In genomic region chr5:114801049-114801448, GRCm38 (mm10) we compare ENCODE assay signal across 13 mouse cellular contexts. TPM values are rescaled to one million over a fixed set of nuclear protein-coding genes. Genes with fewer than 3 reads are reported as not detected.
DNase-seq lines count a peak whose midpoint lies in the region; ATAC-seq and TF ChIP-seq lines count a peak whose summit lies in the region.
"Had no signal": no experiment of that assay in that cellular context is flagged by ENCODE, and none has a peak within 500 bp of the region (broad histone marks: within the 10 kb centered on the region; RNA-seq: fewer than 3 reads in every experiment).

No protein-coding gene starts in this region.

- no peak for ATAC-seq in neural tube, embryonic 11.5 days (ENCODE audit: insufficient read depth, low FRiP score, low TSS enrichment)
- no peak for ATAC-seq in neural tube, embryonic 15.5 days (ENCODE audit: low FRiP score)
- ATAC-seq in embryonic facial prominence, embryonic 11.5 days (replicated peaks; ENCODE audit: insufficient number of reproducible peaks, low FRiP score, low TSS enrichment, low read depth), result no peak

- no peaks in the 10 kb centered on the region for H3K79me2 ChIP-seq in myocyte (ENCODE audit: control insufficient read depth, insufficient read depth)

- DNase-seq in adrenal gland, postnatal 10 days, result peak; percentile 48
- DNase-seq in adrenal gland, adult 2 months, result no peak
- peak; percentile 42 for DNase-seq in neural tube, embryonic 11.5 days (ENCODE audit: low spot score)
- peak; percentile 24 for DNase-seq in embryonic facial prominence, embryonic 11.5 days (ENCODE audit: low spot score)
- no peak for DNase-seq in frontal cortex, postnatal 25 days (ENCODE audit: low spot score in 2 of 2)
- DNase-seq in gastrocnemius, adult 18-20 months (ENCODE audit: low spot score), result no peak
- DNase-seq: adrenal gland, postnatal 25 days; gastrocnemius, adult 2 months; heart, postnatal 10 days; lung, adult 2 months had no signal

- no peaks in the 10 kb centered on the region for H3K27me3 ChIP-seq in neural tube, embryonic 11.5 days (ENCODE audit: control insufficient read depth, insufficient read depth, low read length)
- no peaks in the 10 kb centered on the region for H3K27me3 ChIP-seq in neural tube, embryonic 15.5 days (replicated peaks)
- no peaks in the 10 kb centered on the region for H3K27me3 ChIP-seq in embryonic facial prominence, embryonic 11.5 days (ENCODE audit: control insufficient read depth, insufficient read depth, low read length)
- H3K27me3 ChIP-seq in myocyte (ENCODE audit: control insufficient read depth, insufficient read depth, insufficient read length), result no peaks in the 10 kb centered on the region
- H3K27me3 ChIP-seq: embryonic facial prominence, embryonic 12.5 days had no signal

- H3K9ac ChIP-seq in neural tube, embryonic 11.5 days (ENCODE audit: low read length), result no peak overlapping the region
- no peak overlapping the region for H3K9ac ChIP-seq in neural tube, embryonic 15.5 days (replicated peaks)
- H3K9ac ChIP-seq in embryonic facial prominence, embryonic 11.5 days (replicated peaks; ENCODE audit: low read length), result no peak overlapping the region
- H3K9ac ChIP-seq: embryonic facial prominence, embryonic 12.5 days had no signal

- peaks cover 16% of the 10 kb centered on the region for H3K36me3 ChIP-seq in neural tube, embryonic 11.5 days (ENCODE audit: control insufficient read depth, insufficient read depth, low read length)
- peaks cover 74% of the 10 kb centered on the region for H3K36me3 ChIP-seq in neural tube, embryonic 15.5 days
- H3K36me3 ChIP-seq in embryonic facial prominence, embryonic 11.5 days (replicated peaks; ENCODE audit: control insufficient read depth, insufficient read depth, low read depth, low read length), result peaks cover 2% of the 10 kb centered on the region; the same call in 1 of the 2 replicates
- H3K36me3 ChIP-seq in myocyte (ENCODE audit: control insufficient read depth, insufficient read depth), result peaks cover 10% of the 10 kb centered on the region

- no peaks in the 10 kb centered on the region for H3K9me3 ChIP-seq in neural tube, embryonic 11.5 days (ENCODE audit: control insufficient read depth, low read length)
- no peaks in the 10 kb centered on the region for H3K9me3 ChIP-seq in neural tube, embryonic 15.5 days (replicated peaks)
- no peaks in the 10 kb centered on the region for H3K9me3 ChIP-seq in embryonic facial prominence, embryonic 11.5 days (replicated peaks; ENCODE audit: control insufficient read depth, low read length)
- H3K9me3 ChIP-seq: embryonic facial prominence, embryonic 12.5 days had no signal

- H3K4me1 ChIP-seq in neural tube, embryonic 11.5 days (ENCODE audit: control insufficient read depth, insufficient read depth, low read length), result peaks cover 4% of the 10 kb centered on the region
- peaks cover 13% of the 10 kb centered on the region for H3K4me1 ChIP-seq in neural tube, embryonic 15.5 days
- no peaks in the 10 kb centered on the region for H3K4me1 ChIP-seq in embryonic facial prominence, embryonic 11.5 days (ENCODE audit: control insufficient read depth, insufficient read depth, low read length)

- no peak overlapping the region for H3K27ac ChIP-seq in neural tube, embryonic 11.5 days (ENCODE audit: low read depth, low read length)
- H3K27ac ChIP-seq in neural tube, embryonic 15.5 days (replicated peaks), result no peak overlapping the region
- H3K27ac ChIP-seq in embryonic facial prominence, embryonic 11.5 days (replicated peaks; ENCODE audit: low read depth, low read length), result no peak overlapping the region
- H3K27ac ChIP-seq: embryonic facial prominence, embryonic 12.5 days; gastrocnemius, adult 2 months had no signal

- H3ac ChIP-seq in myocyte (ENCODE audit: control insufficient read depth, insufficient read length), result no peak overlapping the region

- no peak overlapping the region for H3K4me3 ChIP-seq in neural tube, embryonic 11.5 days (ENCODE audit: low read depth, low read length)
- no peak overlapping the region for H3K4me3 ChIP-seq in neural tube, embryonic 15.5 days (replicated peaks)
- no peak overlapping the region for H3K4me3 ChIP-seq in embryonic facial prominence, embryonic 11.5 days (ENCODE audit: low read depth, low read length)
- H3K4me3 ChIP-seq in myocyte, result no peak overlapping the region
- H3K4me3 ChIP-seq: embryonic facial prominence, embryonic 12.5 days; gastrocnemius, adult 2 months had no signal

- H3K4me2 ChIP-seq in neural tube, embryonic 11.5 days (ENCODE audit: low read depth), result no peak overlapping the region
- no peak overlapping the region for H3K4me2 ChIP-seq in neural tube, embryonic 15.5 days
- H3K4me2 ChIP-seq in embryonic facial prominence, embryonic 11.5 days (ENCODE audit: low read depth, low read length), result no peak overlapping the region
- H3K4me2 ChIP-seq in myocyte (ENCODE audit: low read depth), result peak overlapping the region; percentile 48
- H3K4me2 ChIP-seq: embryonic facial prominence, embryonic 12.5 days had no signal

- WGBS in neural tube, embryonic 11.5 days, result 9% methylated on average over 8 of the region's 8 CpGs
- WGBS in neural tube, embryonic 15.5 days, result 13% methylated on average over 6 of the region's 8 CpGs
- WGBS in embryonic facial prominence, embryonic 11.5 days, result 21% methylated on average over 8 of the region's 8 CpGs

- no peak for TF ChIP-seq POLR2A in myocyte (IDR thresholded peaks at IDR 0.05; ENCODE audit: insufficient read length, low read depth)

TF ChIP-seq in myocyte, 11 proteins besides CTCF, POLR2A, EP300 and RAD21 (continues in another document):
- TF ChIP-seq E2F4 (IDR thresholded peaks at IDR 0.05; ENCODE audit: insufficient read depth) (no peak), TCF3 (IDR thresholded peaks at IDR 0.05; ENCODE audit: insufficient read length, low read depth) (no peak), MYOG (IDR thresholded peaks at IDR 0.05; ENCODE audit: control insufficient read depth in 1 of 3, insufficient read depth in 1 of 3, insufficient read length in 2 of 3, low read depth in 2 of 3) (no peak), CEBPB (IDR thresholded peaks at IDR 0.05; ENCODE audit: insufficient read depth, poor library complexity, severe bottlenecking) (no peak), USF1 (IDR thresholded peaks at IDR 0.05; ENCODE audit: low read depth) (no peak), MAX (IDR thresholded peaks at IDR 0.05; ENCODE audit: low read depth) (no peak), POLR2AphosphoS2 (IDR thresholded peaks at IDR 0.05; ENCODE audit: insufficient read length, low read depth) (no peak), TCF12 (IDR thresholded peaks at IDR 0.05; ENCODE audit: insufficient read depth, poor library complexity, severe bottlenecking) (no peak), SRF (IDR thresholded peaks at IDR 0.05; ENCODE audit: control insufficient read depth, insufficient read length, low read depth) (no peak)

RNA-seq across cellular contexts. Expression of gene 1500011B03Rik, which starts 22.2 kb away (rescaled TPM):
- total RNA-seq in adrenal gland, postnatal 10 days (2021), result 10 to 100 TPM; 39.1 to 55.8 TPM
- total RNA-seq in adrenal gland, adult 2 months (2021), result 10 to 100 TPM; 23.1 to 36.6 TPM
- polyA plus RNA-seq in adrenal gland, adult 2 months (2012; rRNA removed), result 29.7 and 30.6 TPM in 2 replicates
- polyA plus RNA-seq in neural tube, embryonic 11.5 days (2014; fragmentation: Nextera tagmentation; extraction: Ambion mirVana), result 162 TPM in 2 replicates
- polyA plus RNA-seq in neural tube, embryonic 15.5 days (2015; fragmentation: Nextera tagmentation; extraction: Ambion mirVana), result 254 and 302 TPM in 2 replicates
- polyA plus RNA-seq in embryonic facial prominence, embryonic 11.5 days (2014; fragmentation: Nextera tagmentation; extraction: Ambion mirVana), result 115 and 121 TPM in 2 replicates
- polyA plus RNA-seq in myocyte (2012; fragmentation: generic; extraction: Trizol), result 31.4 TPM
- 1 to 10 TPM; 3.4 to 4.0 TPM for total RNA-seq in gastrocnemius, adult 18-20 months (2021)

RNA-seq across cellular contexts. Expression of gene Git2, which starts 25.7 kb away (rescaled TPM):
- total RNA-seq in adrenal gland, postnatal 10 days (2021), result 10 to 100 TPM; 45.3 to 63.5 TPM
- total RNA-seq in adrenal gland, adult 2 months (2021), result 10 to 100 TPM; 35.5 to 40.9 TPM
- 37.7 and 40.5 TPM in 2 replicates for polyA plus RNA-seq in adrenal gland, adult 2 months (2012; rRNA removed)
- polyA plus RNA-seq in neural tube, embryonic 11.5 days (2014; fragmentation: Nextera tagmentation; extraction: Ambion mirVana), result 35.1 and 46.9 TPM in 2 replicates
- polyA plus RNA-seq in neural tube, embryonic 15.5 days (2015; fragmentation: Nextera tagmentation; extraction: Ambion mirVana), result 47.7 and 53.4 TPM in 2 replicates
- 33.9 and 37.7 TPM in 2 replicates for polyA plus RNA-seq in embryonic facial prominence, embryonic 11.5 days (2014; fragmentation: Nextera tagmentation; extraction: Ambion mirVana)
- 21.6 TPM for polyA plus RNA-seq in myocyte (2012; fragmentation: generic; extraction: Trizol)
- total RNA-seq in gastrocnemius, adult 18-20 months (2021), result 10 to 100 TPM; 13.3 to 16.2 TPM

RNA-seq across cellular contexts. Expression of gene Ankrd13a, which starts 26.6 kb away (rescaled TPM):
- total RNA-seq in adrenal gland, postnatal 10 days (2021), result 10 to 100 TPM; 91.7 to 95.0 TPM
- total RNA-seq in adrenal gland, adult 2 months (2021), result 10 to 100 TPM; 78.4 to 92.4 TPM
- 51.1 and 51.8 TPM in 2 replicates for polyA plus RNA-seq in adrenal gland, adult 2 months (2012; rRNA removed)
- 75.4 and 88.6 TPM in 2 replicates for polyA plus RNA-seq in neural tube, embryonic 11.5 days (2014; fragmentation: Nextera tagmentation; extraction: Ambion mirVana)
- polyA plus RNA-seq in neural tube, embryonic 15.5 days (2015; fragmentation: Nextera tagmentation; extraction: Ambion mirVana), result 30.3 and 41.1 TPM in 2 replicates
- polyA plus RNA-seq in embryonic facial prominence, embryonic 11.5 days (2014; fragmentation: Nextera tagmentation; extraction: Ambion mirVana), result 58.3 and 60.4 TPM in 2 replicates
- 51.2 TPM for polyA plus RNA-seq in myocyte (2012; fragmentation: generic; extraction: Trizol)
- total RNA-seq in gastrocnemius, adult 18-20 months (2021), result 10 to 100 TPM; 16.1 to 17.3 TPM

RNA-seq across cellular contexts. Expression of gene 4930519G04Rik, which starts 52.4 kb away (rescaled TPM):
- total RNA-seq in adrenal gland, postnatal 10 days (2021), result not detected
- total RNA-seq in adrenal gland, adult 2 months (2021), result not detected
- polyA plus RNA-seq in adrenal gland, adult 2 months (2012; rRNA removed), result not detected in 2 replicates
- not detected in 2 replicates for polyA plus RNA-seq in neural tube, embryonic 11.5 days (2014; fragmentation: Nextera tagmentation; extraction: Ambion mirVana)
- polyA plus RNA-seq in neural tube, embryonic 15.5 days (2015; fragmentation: Nextera tagmentation; extraction: Ambion mirVana), result not detected in 2 replicates
- not detected in 2 replicates for polyA plus RNA-seq in embryonic facial prominence, embryonic 11.5 days (2014; fragmentation: Nextera tagmentation; extraction: Ambion mirVana)
- not detected for polyA plus RNA-seq in myocyte (2012; fragmentation: generic; extraction: Trizol)
- total RNA-seq in gastrocnemius, adult 18-20 months (2021), result not detected
- total RNA-seq: adrenal gland, postnatal 25 days; gastrocnemius, adult 2 months; heart, postnatal 10 days had no signal
- polyA plus RNA-seq: embryonic facial prominence, embryonic 12.5 days; lung, adult 2 months had no signal

RNA-seq across cellular contexts. Expression of gene Gm9936, which starts 57.4 kb away (rescaled TPM):
- under 1 TPM in 1 of 2 experiments, not detected in 1; 0.21 TPM for total RNA-seq in adrenal gland, postnatal 10 days (2021)
- not detected for total RNA-seq in adrenal gland, adult 2 months (2021)
- polyA plus RNA-seq in adrenal gland, adult 2 months (2012; rRNA removed), result not detected in 2 replicates
- 0.39 and 0.54 TPM in 2 replicates for polyA plus RNA-seq in neural tube, embryonic 11.5 days (2014; fragmentation: Nextera tagmentation; extraction: Ambion mirVana)
- 2.0 and 2.1 TPM in 2 replicates for polyA plus RNA-seq in neural tube, embryonic 15.5 days (2015; fragmentation: Nextera tagmentation; extraction: Ambion mirVana)
- polyA plus RNA-seq in embryonic facial prominence, embryonic 11.5 days (2014; fragmentation: Nextera tagmentation; extraction: Ambion mirVana), result 0.14 and 0.29 TPM in 2 replicates
- polyA plus RNA-seq in myocyte (2012; fragmentation: generic; extraction: Trizol), result 0.25 TPM
- not detected for total RNA-seq in gastrocnemius, adult 18-20 months (2021)
- total RNA-seq: gastrocnemius, adult 2 months; heart, postnatal 10 days had no signal
- polyA plus RNA-seq: lung, adult 2 months had no signal

Comparison
In these comparisons a context has a peak if more than half of its experiments do, and no peak if none do; other contexts are left out.
1. DNase-seq: peak in adrenal gland, postnatal 10 days (single experiment), neural tube, embryonic 11.5 days (single experiment) and embryonic facial prominence, embryonic 11.5 days (single experiment); none in adrenal gland, adult 2 months (single experiment), frontal cortex, postnatal 25 days (0 of 2) and gastrocnemius, adult 18-20 months (single experiment).